Mouse (Mus musculus) megakaryocyte progenitor cell, adult 5-6 weeks (primary cell): ENCODE measurements at regions not wholly inside any gene's neighbourhood (a gene's known extent, or its start where the extent isn't known, plus 50 kb on each side); places are given as distances from the start of the nearest gene placed in this dataset.

Experiments
- ATAC-seq: replicated peaks from 2 replicates; pipeline ENCODE4 v1.8.0; 2016; ENCODE audit warnings: mild to moderate bottlenecking, moderate TSS enrichment, inconsistent platforms; ENCODE audit not compliant: poor library complexity

GRCm38 (mm10) chr8:89664911-89665689 is 621.1 kb upstream of the Sall1 start:
- ATAC-seq = no peak

GRCm38 (mm10) chr8:89663859-89664258 is 619.9 kb upstream of the Sall1 start:
- peak; percentile 95 for ATAC-seq

- ATAC-seq = no peak
Measured at GRCm38 (mm10) chr8:89658998-89659944, 615.3 kb upstream of the Sall1 start.

- no peak for ATAC-seq
Measured at GRCm38 (mm10) chr8:89655369-89655768, 611.4 kb upstream of the Sall1 start.

DNA sequence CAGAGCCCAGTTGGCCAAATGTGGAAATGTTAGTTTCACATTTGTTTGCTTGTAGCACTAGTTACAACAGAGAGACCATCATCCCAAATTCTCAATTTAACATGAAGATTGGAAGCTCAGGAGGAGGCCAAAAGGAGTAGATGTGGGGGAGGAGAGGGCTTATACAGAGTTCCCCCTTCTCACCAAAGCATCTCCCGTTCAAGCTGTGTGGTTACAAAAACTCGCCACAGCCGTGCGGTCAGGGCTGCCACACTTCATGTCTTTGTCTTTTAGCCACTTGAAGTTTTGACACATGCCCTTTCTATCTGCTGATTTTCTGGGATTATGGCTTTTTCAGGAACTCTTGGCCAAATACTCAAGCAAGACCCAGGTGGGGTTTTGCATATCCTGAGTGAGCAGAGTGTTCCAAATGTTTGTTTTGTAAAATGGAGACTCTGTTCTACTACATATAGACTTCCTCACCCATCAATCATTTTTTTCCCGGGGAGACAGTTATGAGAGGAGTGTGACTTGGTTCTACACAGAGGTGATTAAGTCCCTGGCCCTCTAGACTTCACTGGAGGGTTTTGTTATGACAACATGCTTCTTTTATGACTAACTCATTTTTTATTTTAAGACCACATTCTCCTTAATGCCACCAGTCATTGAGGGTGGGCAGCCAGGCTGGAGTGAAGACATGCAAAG is 605.4 kb upstream of the Sall1 start:
- peak; percentile 85 for ATAC-seq

DNA sequence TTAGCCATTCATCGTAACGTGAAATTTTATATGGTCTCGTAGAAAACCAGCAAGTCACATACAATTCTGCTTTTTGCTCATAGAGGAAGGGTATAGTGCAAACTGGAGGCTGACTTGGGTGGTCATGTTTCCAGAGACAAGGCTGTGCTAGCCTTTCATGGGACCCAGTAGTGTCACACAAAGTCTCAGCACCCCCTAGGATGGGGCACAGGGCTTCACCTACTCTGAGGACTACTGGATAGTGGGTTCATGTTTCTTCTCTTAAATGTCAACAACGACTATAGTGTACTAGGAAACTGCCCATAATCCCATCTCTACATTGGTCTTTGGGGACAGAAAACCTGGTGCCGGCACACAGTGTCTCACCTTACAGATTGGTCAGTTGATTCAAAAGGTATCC is 603.0 kb upstream of the Sall1 start:
- no peak for ATAC-seq

DNA sequence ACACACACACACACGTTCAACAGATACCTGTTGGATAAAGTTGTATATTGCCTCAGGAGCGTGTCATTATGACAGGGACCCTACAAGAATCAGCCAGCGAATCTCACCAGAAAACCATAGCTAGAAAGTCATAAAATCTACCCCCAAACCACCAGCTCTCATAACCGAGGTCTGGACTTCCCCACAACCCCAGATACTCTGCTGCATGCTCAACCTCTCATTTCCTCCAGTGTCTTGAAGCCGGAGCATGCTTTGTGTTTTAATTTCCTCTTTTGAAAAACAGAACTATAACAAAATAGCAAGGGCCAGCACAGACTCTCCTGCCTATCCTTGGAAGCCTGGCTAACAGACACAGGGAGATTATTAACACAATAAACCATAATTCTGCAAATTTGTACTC is 597.4 kb upstream of the Sall1 start:
- peak; percentile 99 for ATAC-seq

DNA sequence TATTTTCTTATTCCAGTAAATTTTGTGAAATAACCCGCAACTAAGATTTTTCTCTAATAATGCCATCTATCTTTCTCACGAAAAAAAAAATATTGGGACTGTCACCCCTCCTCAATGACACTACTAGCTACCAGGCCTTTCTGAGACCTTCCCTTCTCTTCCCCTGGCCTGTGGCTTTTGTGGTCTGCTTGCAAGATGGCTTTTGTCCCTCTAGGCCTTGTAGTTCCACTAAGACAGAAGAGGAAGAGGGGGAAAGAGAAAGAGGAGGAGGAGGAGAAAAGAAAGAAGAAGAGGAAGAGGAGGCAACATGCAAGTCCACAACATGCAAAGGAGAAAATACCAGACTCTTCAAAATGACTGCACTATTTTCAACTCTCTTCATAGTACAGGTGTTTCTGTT is 590.9 kb upstream of the Sall1 start:
- peak; percentile 75 for ATAC-seq

DNA sequence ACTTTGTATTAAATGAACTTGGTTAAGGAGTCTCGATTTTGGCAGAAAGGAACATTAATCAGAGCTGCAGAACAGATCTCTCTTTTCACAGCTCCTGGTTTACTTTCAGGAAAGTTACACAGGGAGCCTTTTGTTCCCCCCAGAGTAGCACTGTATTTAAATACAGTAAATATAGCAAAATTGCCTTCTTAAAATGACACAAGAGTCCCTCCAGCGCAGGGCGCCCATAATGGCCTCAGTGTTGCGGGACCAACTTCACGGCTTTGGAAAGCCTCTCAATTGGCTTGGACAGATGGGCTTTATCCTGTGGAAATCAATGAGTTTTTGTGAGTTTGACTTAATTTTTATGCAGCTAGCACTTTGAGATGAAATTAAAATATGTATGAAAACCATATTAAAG is 588.3 kb upstream of the Sall1 start:
- no peak for ATAC-seq

GRCm38 (mm10) chr8:89630540-89630939 is 586.6 kb upstream of the Sall1 start:
- peak; percentile 74 for ATAC-seq

- no peak for ATAC-seq
Measured at GRCm38 (mm10) chr8:89618089-89618488, 574.1 kb upstream of the Sall1 start.

GRCm38 (mm10) chr8:89615863-89616558 is 572.0 kb upstream of the Sall1 start:
- ATAC-seq = no peak

DNA sequence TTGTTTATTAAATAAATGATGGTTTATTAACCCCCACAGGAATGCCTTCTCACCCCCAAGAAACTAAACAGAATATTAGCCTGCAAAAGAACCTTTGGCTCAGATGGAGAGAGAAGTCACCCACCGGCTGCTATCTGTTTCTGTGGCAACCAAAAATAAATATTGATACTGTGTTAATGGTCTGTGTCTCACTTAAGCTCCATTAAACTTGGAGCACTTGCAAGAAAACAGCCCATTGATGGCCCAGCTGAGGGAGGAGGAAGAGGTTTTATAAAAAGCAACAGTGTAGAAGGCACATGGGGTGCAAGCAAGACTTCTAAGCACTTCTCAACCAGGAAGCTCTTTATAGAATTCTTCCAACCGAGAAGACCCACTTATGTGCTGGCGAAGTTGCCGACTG is 565.1 kb upstream of the Sall1 start:
- ATAC-seq = no peak

- ATAC-seq = no peak
Measured at GRCm38 (mm10) chr8:89605905-89606468, 562.0 kb upstream of the Sall1 start.

DNA sequence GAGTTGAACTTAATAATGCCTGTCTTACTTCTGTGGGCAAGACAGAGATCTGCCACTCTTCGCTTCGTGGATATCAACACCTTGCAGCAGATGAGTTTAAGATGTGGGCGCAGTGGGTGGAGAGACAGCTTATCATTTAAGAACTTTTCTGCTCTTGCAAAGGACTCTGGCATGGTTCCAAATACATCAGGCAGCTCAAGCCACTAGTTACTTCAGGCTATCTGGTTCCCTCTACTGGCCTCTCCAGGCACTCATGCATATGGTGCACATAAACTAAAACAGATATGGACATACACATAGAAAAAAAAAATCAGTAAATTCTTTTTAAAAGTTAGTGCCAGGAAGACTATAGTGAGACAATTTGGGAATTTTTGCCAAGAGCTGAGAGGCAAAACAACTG is 560.5 kb upstream of the Sall1 start:
- ATAC-seq = no peak

- ATAC-seq = no peak
Measured at GRCm38 (mm10) chr8:89596380-89596779, 552.4 kb upstream of the Sall1 start.

GRCm38 (mm10) chr8:89583091-89583490 is 539.1 kb upstream of the Sall1 start:
- no peak for ATAC-seq

- no peak for ATAC-seq
Measured at GRCm38 (mm10) chr8:89582566-89582965, 538.6 kb upstream of the Sall1 start.

GRCm38 (mm10) chr8:89571816-89572215 is 527.9 kb upstream of the Sall1 start:
- ATAC-seq = peak; percentile 87

- ATAC-seq = no peak
Measured at GRCm38 (mm10) chr8:89570639-89571325, 526.8 kb upstream of the Sall1 start.
